Mouse (Mus musculus): ENCODE measurements around the gene Fkbp2. TPM values are rescaled to one million over a fixed set of nuclear protein-coding genes. Genes with fewer than 3 reads are reported as not detected.

The Fkbp2 gene
- total and polyA plus RNA-seq, 2 experiments from 2014 or later = 8.3 to 169 TPM

DNA sequence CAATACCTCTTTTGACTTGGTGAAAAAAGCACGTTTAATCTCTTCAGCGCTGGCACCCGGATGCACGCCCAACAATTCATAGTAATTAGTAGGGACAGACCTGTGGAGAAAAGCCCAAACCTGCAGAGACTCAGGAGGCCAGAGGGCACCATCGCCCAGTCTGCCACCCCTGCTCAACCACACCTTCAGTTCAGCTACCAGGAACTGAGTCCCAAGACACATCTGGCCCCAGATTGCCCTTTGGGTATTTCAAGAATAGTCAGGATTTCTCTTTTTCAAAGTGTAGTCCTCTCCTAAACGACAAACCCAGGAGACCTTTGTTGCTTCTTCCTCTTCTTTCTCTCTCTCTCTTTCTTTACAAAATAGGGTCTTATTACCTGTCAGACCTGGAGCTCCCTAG is 10.4 kb upstream of the Fkbp2 start:
- 88% methylated on average over 6 of the region's 6 CpGs for WGBS
- no peak for TF ChIP-seq CTCF (IDR thresholded peaks at IDR 0.05; ENCODE audit: low read depth)
- Histone ChIP-seq H3K9ac (replicated peaks; ENCODE audit: low read length) (no peak overlapping the region), H3K4me2 (ENCODE audit: low read depth, low read length) (no peak overlapping the region), H3K36me3 (ENCODE audit: insufficient read depth, low read length) (no peaks in the 10 kb centered on the region), H3K9me3 (ENCODE audit: low read length) (no peaks in the 10 kb centered on the region), H3K27ac (no peak overlapping the region), H3K27me3 (ENCODE audit: insufficient read depth, low read length) (no peaks in the 10 kb centered on the region), H3K4me3 (ENCODE audit: low read length) (no peak overlapping the region), H3K4me1 (ENCODE audit: insufficient read depth, low read length) (peaks cover 11% of the 10 kb centered on the region; the same call in 1 of the 2 replicates)
- DNase-seq (ENCODE audit: low spot score) (no peak), ATAC-seq (no peak)

- H3K9ac ChIP-seq (replicated peaks; ENCODE audit: low read length) = no peak overlapping the region
- H3K27ac ChIP-seq = no peak overlapping the region
- H3K36me3 ChIP-seq (ENCODE audit: insufficient read depth, low read length) = peaks cover 8% of the 10 kb centered on the region; the same call in 1 of the 2 replicates
- WGBS = 87% methylated on average over 8 of the region's 8 CpGs
- ATAC-seq = no peak
- no peaks in the 10 kb centered on the region for H3K9me3 ChIP-seq (ENCODE audit: low read length)
- TF ChIP-seq CTCF (IDR thresholded peaks at IDR 0.05; ENCODE audit: low read depth) = no peak
- no peaks in the 10 kb centered on the region for H3K4me1 ChIP-seq (ENCODE audit: insufficient read depth, low read length)
- H3K4me3 ChIP-seq (ENCODE audit: low read length) = no peak overlapping the region
- H3K27me3 ChIP-seq (ENCODE audit: insufficient read depth, low read length) = no peaks in the 10 kb centered on the region
- no peak for DNase-seq (ENCODE audit: low spot score)
- H3K4me2 ChIP-seq (ENCODE audit: low read depth, low read length) = no peak overlapping the region
Measured at GRCm38 (mm10) chr19:6989251-6989650, 8.9 kb upstream of the Fkbp2 start.

- DNase-seq (ENCODE audit: low spot score) = no peak
- Histone ChIP-seq H3K27me3 (ENCODE audit: insufficient read depth, low read length) (no peaks in the 10 kb centered on the region), H3K9me3 (ENCODE audit: low read length) (no peaks in the 10 kb centered on the region), H3K9ac (replicated peaks; ENCODE audit: low read length) (peak overlapping the region; percentile 78), H3K36me3 (ENCODE audit: insufficient read depth, low read length) (peaks cover 13% of the 10 kb centered on the region; the same call in 1 of the 2 replicates), H3K27ac (peak overlapping the region; percentile 75), H3K4me1 (ENCODE audit: insufficient read depth, low read length) (no peaks in the 10 kb centered on the region), H3K4me2 (ENCODE audit: low read depth, low read length) (peak overlapping the region; percentile 79), H3K4me3 (ENCODE audit: low read length) (peak overlapping the region; percentile 58)
- TF ChIP-seq CTCF (IDR thresholded peaks at IDR 0.05; ENCODE audit: low read depth) = no peak
- WGBS = under 1% methylated on average over 8 of the region's 8 CpGs
- ATAC-seq = peak; percentile 1; the same call in 1 of the 2 replicates
Measured at GRCm38 (mm10) chr19:6987904-6988285, 7.6 kb upstream of the Fkbp2 start.

- DNase-seq (ENCODE audit: low spot score) (peak; percentile 72), ATAC-seq (peak; percentile 52)
- TF ChIP-seq CTCF (IDR thresholded peaks at IDR 0.05; ENCODE audit: low read depth) = no peak
- no peaks in the 10 kb centered on the region for H3K4me1 ChIP-seq (ENCODE audit: insufficient read depth, low read length)
- H3K4me3 ChIP-seq (ENCODE audit: low read length) = peak within 1 kb of the TSS; percentile 58
- 3% methylated on average over 70 of the region's 85 CpGs for WGBS
- peak within 1 kb of the TSS; percentile 78 for H3K9ac ChIP-seq (replicated peaks; ENCODE audit: low read length)
- H3K36me3 ChIP-seq (ENCODE audit: insufficient read depth, low read length) = peaks cover 17% of the 10 kb centered on the region; the same call in 1 of the 2 replicates
- H3K9me3 ChIP-seq (ENCODE audit: low read length) = no peaks in the 10 kb centered on the region
- H3K27ac ChIP-seq = peak within 1 kb of the TSS; percentile 75
- H3K27me3 ChIP-seq (ENCODE audit: insufficient read depth, low read length) = no peaks in the 10 kb centered on the region
- H3K4me2 ChIP-seq (ENCODE audit: low read depth, low read length) = peak within 1 kb of the TSS; percentile 79
Measured at GRCm38 (mm10) chr19:6987061-6987903, 7.0 kb upstream of the Fkbp2 start, which contains the start of gene Vegfb. Gene Vegfb (minus strand): TSS chr19:6987651.

GRCm38 (mm10) chr19:6985951-6986708 is 5.8 kb upstream of the Fkbp2 start:
- ATAC-seq (no peak), DNase-seq (ENCODE audit: low spot score) (no peak)
- Histone ChIP-seq H3K27ac (peak overlapping the region; percentile 75; the same call in 1 of the 2 replicates), H3K4me3 (ENCODE audit: low read length) (no peak overlapping the region), H3K36me3 (ENCODE audit: insufficient read depth, low read length) (peaks cover 19% of the 10 kb centered on the region; the same call in 1 of the 2 replicates), H3K4me2 (ENCODE audit: low read depth, low read length) (peak overlapping the region; percentile 79), H3K27me3 (ENCODE audit: insufficient read depth, low read length) (no peaks in the 10 kb centered on the region), H3K9ac (replicated peaks; ENCODE audit: low read length) (peak overlapping the region; percentile 78; the same call in 1 of the 2 replicates), H3K9me3 (ENCODE audit: low read length) (no peaks in the 10 kb centered on the region), H3K4me1 (ENCODE audit: insufficient read depth, low read length) (peaks cover 4% of the 10 kb centered on the region)
- no peak for TF ChIP-seq CTCF (IDR thresholded peaks at IDR 0.05; ENCODE audit: low read depth)
- 75% methylated on average over 10 of the region's 10 CpGs for WGBS

DNA sequence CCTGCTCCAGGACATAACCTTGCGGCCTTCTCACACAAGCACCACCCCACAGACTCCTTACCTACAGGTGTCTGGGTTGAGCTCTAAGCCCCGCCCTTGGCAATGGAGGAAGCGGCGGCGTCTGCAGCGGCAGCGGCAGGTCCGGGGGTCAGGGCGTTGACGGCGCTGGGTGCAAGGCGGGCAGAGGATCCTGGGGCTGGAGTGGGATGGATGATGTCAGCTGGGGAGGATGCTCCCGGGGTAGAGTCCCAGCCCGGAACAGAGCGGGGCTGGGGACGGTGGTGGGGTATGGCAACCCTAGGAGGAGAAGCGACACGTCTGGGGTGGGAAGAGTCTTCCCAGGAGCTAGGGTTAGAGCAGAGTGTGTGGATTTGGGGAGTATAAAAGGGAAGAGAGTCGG is 5.0 kb upstream of the Fkbp2 start:
- no peak for ATAC-seq
- Histone ChIP-seq H3K36me3 (ENCODE audit: insufficient read depth, low read length) (peaks cover 19% of the 10 kb centered on the region; the same call in 1 of the 2 replicates), H3K27me3 (ENCODE audit: insufficient read depth, low read length) (no peaks in the 10 kb centered on the region), H3K27ac (no peak overlapping the region), H3K9me3 (ENCODE audit: low read length) (no peaks in the 10 kb centered on the region), H3K4me1 (ENCODE audit: insufficient read depth, low read length) (peaks cover 8% of the 10 kb centered on the region), H3K4me2 (ENCODE audit: low read depth, low read length) (no peak overlapping the region), H3K4me3 (ENCODE audit: low read length) (no peak overlapping the region), H3K9ac (replicated peaks; ENCODE audit: low read length) (no peak overlapping the region)
- no peak for TF ChIP-seq CTCF (IDR thresholded peaks at IDR 0.05; ENCODE audit: low read depth)
- 87% methylated on average over 19 of the region's 19 CpGs for WGBS
- no peak for DNase-seq (ENCODE audit: low spot score)
